Mouse (Mus musculus) gastrocnemius, postnatal 36 days (tissue): ENCODE measurements at regions not wholly inside any gene's neighbourhood (a gene's known extent, or its start where the extent isn't known, plus 50 kb on each side); places are given as distances from the start of the nearest gene placed in this dataset.

Experiments used
- DNase-seq, 2 experiments: peaks; one replicate each; pipeline ENCODE4 v3.0.0; 2022
- intact Hi-C: fragments of 180-260 bp; cut with DNase I; formaldehyde crosslinking; loops from one replicate; pipeline ENCODE4 v1.15.1; 2025

DNA sequence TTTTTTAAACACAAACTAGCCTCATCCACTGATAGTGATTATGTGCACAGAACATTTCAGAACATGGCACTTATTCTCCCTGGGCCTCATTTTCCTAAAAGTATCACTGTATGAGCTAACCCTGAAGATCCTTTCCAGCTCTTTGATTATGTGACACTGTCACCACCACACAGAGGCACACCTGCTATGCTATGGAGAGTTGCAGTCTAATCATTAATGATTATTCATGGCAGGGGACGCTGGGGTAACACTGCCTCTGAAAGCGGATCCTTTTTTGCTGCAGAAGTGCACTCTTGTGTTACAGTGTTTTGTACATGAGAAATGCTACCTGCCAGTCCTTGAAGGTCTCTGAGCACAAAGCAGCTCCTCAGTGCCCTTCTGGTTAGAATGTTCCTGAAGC is 615.3 kb upstream of the Fbxo33 start:
- no peak for DNase-seq
- intact Hi-C loops, result no loop called here

- intact Hi-C loops, result no loop called here
- DNase-seq, result no peak
These were observed 603.4 kb upstream of the Fbxo33 start for GRCm38 (mm10) chr12:59822918-59823317.

DNA sequence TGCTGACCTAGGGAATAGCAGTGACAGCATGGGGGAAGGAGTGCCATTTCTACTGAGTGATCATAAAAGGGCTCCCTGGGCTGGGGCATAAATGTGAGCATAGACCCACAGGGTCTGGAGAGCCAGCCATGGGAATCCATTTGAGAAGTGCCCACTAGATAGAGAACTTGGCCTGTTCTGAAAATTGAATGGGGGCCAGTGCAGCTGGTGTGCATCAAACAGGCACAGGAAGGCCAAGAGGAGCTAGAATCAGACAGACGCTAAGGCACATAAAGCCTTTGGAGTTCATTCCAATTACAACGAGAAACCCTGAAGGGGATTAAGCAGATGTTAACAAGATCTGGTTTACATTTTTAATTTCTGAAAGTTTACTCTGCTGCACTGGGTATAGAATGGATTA is 602.9 kb upstream of the Fbxo33 start:
- DNase-seq, result no peak
- intact Hi-C loops, result no loop called here

- intact Hi-C loops, result no loop called here
- no peak for DNase-seq
These were observed 602.2 kb upstream of the Fbxo33 start for GRCm38 (mm10) chr12:59821698-59822097.

DNA sequence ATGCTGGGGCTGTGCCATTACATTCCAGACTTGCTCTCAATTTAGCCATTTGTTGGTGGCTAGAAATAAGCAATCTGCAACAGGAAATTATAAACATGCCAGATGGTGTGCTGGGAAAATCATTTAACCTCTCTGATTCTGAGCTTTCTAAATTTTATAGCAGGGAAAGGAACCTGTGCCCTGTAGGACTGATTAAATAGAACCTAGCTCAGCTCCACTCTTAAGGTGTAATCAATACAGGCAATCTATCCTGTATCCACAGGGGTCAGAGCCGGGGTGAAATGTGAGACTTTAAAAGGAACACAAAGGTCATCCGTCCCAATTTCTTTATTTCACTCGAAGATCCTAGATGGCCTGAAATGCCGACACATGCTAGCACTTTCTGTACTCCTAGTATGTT is 596.4 kb upstream of the Fbxo33 start:
- DNase-seq, result no peak
- intact Hi-C loops, result no loop called here

- DNase-seq, result no peak
- intact Hi-C loops, result no loop called here
These were observed 594.8 kb upstream of the Fbxo33 start for GRCm38 (mm10) chr12:59814356-59814755.

GRCm38 (mm10) chr12:59809224-59809623 is 589.7 kb upstream of the Fbxo33 start:
- intact Hi-C loops, result no loop called here
- DNase-seq, result no peak

DNA sequence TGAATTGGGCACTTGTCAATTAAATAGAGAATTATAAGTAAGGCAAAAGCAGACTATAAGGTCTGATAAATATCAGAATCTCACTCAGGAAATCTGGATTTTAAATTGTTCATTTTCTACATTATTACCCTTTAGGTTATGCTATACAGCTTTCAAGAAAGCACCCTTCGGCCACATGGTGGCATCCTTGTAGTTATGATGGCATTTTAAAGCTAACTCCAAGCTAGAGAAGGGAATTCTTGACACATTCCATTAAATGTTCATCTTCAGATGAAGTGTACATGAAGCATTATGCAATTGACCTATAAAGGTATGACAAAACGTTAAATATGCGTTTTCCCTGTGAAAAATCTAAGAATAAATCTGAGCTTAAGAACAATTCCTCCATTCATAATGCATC is 578.5 kb upstream of the Fbxo33 start:
- intact Hi-C loops, result no loop called here
- DNase-seq, result no peak

GRCm38 (mm10) chr12:59791473-59791872 is 571.9 kb upstream of the Fbxo33 start:
- no peak for DNase-seq
- intact Hi-C loops, result no loop called here

GRCm38 (mm10) chr12:59786831-59787230 is 567.3 kb upstream of the Fbxo33 start:
- DNase-seq, result no peak
- intact Hi-C loops, result no loop called here

DNA sequence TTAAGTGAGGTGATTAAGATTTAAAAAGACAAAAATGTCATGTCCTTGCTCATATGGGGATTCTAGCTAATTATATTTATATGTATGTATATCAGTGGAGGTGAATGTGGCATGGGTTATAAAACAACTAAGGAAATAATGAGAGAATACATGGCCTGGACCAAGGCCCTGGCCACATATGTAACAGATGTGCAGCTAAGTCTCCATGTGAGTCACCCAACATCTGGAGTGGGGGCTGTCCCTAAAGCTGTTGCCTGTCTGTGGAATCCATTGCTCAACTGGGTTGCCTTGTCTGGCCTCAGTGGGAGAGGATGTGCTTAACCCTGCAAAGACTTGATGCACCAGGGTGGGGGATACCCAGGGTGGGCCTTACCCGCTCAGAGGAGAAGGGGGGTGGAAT is 551.5 kb upstream of the Fbxo33 start:
- intact Hi-C loops, result no loop called here
- DNase-seq, result no peak

DNA sequence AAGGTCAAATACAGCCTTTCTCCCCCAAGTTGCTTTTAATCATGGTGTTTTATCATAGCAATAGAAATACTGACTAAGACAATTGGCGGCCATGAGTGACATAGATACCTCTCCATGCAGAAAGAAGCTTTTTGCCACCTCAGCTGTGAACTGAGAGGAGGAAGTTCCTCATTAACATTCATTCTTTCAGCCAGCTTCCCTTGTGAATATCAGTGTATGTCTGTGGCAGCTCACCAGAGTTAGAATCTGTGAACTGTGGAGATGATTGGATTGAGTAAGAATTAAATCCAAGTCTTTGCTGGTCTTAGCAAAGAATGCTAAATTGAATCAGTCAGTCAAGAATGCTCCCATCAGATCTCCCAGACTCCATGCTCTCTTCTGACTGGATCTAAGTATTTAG is 542.7 kb upstream of the Fbxo33 start:
- intact Hi-C loops, result no loop called here
- no peak for DNase-seq

- DNase-seq, result no peak
- intact Hi-C loops, result no loop called here
These were observed 525.2 kb upstream of the Fbxo33 start for GRCm38 (mm10) chr12:59744768-59745167.

DNA sequence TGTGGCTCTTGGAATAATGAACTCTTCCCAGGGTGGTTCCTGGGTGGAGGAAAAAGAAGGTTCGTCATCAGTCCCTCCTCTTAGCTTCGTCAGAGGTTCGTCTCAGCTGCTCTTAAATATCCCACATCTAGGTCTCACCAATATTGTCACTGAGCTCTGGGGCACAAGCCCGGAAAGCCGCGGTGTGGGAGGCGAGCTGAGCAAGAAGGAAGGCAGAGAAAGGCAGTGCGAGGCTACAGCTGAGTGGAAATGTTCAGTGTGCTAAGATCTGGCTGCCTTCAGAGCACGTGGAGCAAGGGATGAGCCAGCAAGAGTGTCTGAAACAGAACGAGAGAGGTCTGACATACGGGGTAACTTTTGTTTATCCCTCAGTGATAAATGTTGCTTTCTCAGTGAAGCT is 523.7 kb upstream of the Fbxo33 start:
- no peak for DNase-seq
- intact Hi-C loops, result no loop called here

- no peak for DNase-seq
- intact Hi-C loops, result no loop called here
These were observed 505.4 kb upstream of the Fbxo33 start for GRCm38 (mm10) chr12:59724951-59725350.

DNA sequence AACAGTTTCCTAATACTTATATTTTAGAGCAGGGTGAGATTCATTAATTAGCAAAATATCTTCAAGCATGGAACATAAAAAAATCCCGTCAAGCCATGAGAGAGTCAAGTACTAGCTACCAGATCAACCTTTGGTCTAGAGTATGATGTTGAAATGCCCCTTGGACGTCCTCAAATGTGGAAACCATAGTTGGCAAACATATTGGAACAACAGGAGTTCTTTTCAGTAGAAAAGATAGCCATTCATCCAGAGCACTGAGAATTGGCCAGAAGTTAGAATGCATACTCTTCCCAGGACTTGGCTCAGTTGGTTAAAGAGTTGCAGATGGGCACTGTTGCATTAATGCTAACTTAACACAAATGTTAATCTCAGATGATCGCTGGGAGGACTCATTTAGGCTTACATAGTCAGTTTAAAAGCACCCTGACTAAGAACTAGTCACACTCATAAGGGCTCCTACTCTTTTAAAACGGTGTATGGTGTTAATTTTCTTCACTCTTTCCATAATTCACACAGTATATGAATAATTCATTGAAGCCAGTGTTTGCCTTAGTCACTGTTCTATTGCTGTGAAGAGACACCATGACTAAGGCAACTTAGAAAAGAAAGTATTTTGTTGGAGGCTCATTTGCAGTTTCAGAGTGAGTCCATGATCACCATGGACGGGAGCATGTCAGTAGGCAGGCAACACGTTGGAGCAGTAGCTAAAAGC is 503.1 kb upstream of the Fbxo33 start:
- intact Hi-C loops, result no loop called here

DNA sequence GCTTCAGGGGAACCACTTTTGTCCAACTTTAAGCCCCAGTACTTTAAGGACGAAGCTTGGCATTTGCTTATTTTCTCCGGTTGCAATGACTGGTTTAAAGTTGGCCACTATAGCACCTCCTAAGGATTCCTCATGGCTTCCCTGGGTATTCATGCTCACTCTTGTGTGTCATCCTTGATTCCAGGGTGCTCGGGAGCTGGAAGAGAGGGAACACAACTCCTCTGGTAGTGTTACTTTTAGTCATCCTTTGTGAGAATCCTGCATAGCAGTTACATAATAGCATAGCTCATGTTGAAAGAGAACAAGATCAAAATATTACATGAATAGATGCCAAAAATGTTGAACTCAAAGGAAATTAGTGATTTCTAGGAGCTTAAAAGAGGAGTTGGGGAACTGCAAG is 493.7 kb upstream of the Fbxo33 start:
- no peak for DNase-seq
- intact Hi-C loops, result no loop called here

More for the DNA sequence above, 503.1 kb upstream of the Fbxo33 start:
- DNase-seq, result no peak

DNA sequence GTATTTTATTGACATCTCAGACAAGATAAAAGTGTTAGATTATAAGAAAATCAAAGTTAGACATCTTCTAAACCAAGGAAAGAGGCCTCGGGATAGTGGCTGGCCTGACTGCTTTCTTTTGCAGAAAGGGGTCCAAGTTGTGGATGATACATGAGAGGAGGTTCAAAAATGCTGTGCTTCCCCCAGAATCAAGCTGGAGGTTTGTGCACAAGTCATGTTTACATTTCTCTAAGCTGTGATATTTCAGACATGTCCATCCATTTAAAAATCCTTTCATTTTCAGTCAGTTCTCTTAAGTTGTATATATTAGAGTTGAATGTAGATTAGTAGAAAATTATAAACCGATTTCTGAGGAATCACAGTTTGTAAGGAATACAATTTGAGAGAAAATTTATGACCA is 463.7 kb upstream of the Fbxo33 start:
- DNase-seq, result no peak
- intact Hi-C loops, result no loop called here

- intact Hi-C loops, result no loop called here
- DNase-seq, result no peak
These were observed 443.6 kb upstream of the Fbxo33 start for GRCm38 (mm10) chr12:59663161-59663560.

DNA sequence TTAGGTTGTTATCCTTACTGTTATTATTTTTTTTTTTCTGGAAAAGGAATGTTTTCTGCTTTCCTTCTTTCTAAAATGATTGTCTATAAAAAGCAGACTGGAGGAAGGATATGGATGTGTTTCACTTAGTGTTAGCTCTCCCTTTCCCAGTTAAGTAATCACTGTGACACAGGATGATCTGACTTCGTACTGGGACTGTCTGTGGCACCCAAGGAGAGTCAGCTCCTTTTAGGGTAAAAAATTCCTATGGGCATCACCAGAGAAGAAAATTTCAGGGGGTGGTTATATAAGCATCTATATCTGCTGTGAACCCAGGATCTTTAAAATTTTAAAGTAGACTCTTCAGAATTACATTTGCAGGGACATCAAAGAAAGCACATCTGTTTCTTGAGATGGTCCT is 411.2 kb upstream of the Fbxo33 start:
- intact Hi-C loops, result no loop called here
- DNase-seq, result no peak

DNA sequence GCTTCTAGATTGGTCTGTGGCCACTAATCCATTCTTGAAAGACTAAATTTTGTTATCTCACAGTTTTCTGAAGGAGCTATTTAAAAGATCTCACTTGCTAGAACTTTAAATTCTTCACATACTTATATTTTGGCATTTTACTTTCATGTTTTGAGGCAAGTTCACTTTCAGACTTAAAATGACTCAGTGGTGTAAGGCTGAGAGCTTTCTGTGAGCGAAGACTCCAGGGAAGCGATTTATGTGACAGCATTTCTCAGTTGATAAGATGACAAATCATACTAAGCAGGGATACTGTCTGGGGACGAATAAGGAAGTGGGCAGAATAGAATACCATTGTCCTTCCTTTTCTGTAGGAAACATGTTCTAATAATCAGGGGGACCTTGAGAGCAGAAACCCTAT is 403.6 kb upstream of the Fbxo33 start:
- DNase-seq, result no peak
- intact Hi-C loops, result no loop called here

GRCm38 (mm10) chr12:59621132-59621531 is 401.6 kb upstream of the Fbxo33 start:
- intact Hi-C loops, result no loop called here

DNA sequence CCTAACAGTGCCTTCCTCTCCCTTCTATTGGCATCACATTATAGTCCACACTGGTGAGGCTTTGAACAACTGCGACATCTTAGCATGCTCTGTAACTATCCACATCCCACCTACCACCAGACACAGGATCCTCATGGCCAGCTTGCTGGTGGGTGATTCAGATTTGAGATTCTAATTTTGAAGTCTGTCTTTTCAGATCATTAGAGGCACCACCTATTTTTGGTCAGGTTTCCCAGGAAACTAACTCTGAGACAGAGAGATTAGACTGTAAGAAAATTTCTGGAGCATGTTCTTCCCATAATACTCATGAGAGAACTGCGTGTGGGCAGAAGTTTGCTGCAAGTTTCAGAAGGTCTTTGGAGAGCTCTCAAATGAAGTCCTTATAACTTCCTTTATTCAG is 400.8 kb upstream of the Fbxo33 start:
- intact Hi-C loops, result no loop called here
- no peak for DNase-seq

More at GRCm38 (mm10) chr12:59621132-59621531, 401.6 kb upstream of the Fbxo33 start:
- DNase-seq, result no peak
